Mouse (Mus musculus) intestine, embryonic 14.5 days (tissue): ENCODE measurements around the gene Pcsk6. TPM values are rescaled to one million over a fixed set of nuclear protein-coding genes. Genes with fewer than 3 reads are reported as not detected.

Experiments used
- ATAC-seq: fragments of 200-750 bp; cut with Nextera tagmentation; replicated peaks from 2 replicates; pipeline ENCODE4 v1.8.0; 2017; ENCODE audit warnings: low read depth, moderate number of reproducible peaks, moderate TSS enrichment, moderate library complexity; ENCODE audit not compliant: low FRiP score, low TSS enrichment
- DNase-seq: peaks from one replicate; pipeline ENCODE4 v3.0.0-alpha.2; 2018; ENCODE audit warnings: low spot score
- H3K27ac ChIP-seq: fragments of 300-500 bp; sonication (generic); 2 replicates; pipeline ENCODE4 v1.5.1; 2014; ENCODE audit warnings: low read depth, mild to moderate bottlenecking, control low read depth
- H3K27me3 ChIP-seq: fragments of 300-500 bp; sonication (generic); replicated peaks from 2 replicates; pipeline ENCODE4 v1.6.1; 2014; ENCODE audit warnings: low read length, control low read depth; ENCODE audit not compliant: control insufficient read depth, insufficient read depth
- H3K36me3 ChIP-seq: fragments of 300-500 bp; sonication (generic); 2 replicates; pipeline ENCODE4 v1.6.1; 2014; ENCODE audit warnings: low read length, control low read depth; ENCODE audit not compliant: control insufficient read depth, insufficient read depth
- H3K4me1 ChIP-seq: fragments of 300-500 bp; sonication (generic); replicated peaks from 2 replicates; pipeline ENCODE4 v1.6.1; 2014; ENCODE audit warnings: low read length, control low read depth, mixed read lengths; ENCODE audit not compliant: control insufficient read depth, insufficient read depth
- H3K4me2 ChIP-seq: fragments of 300-500 bp; sonication (generic); 2 replicates; pipeline ENCODE4 v1.6.1; 2014; ENCODE audit warnings: low read length
- H3K4me3 ChIP-seq: fragments of 300-500 bp; sonication (generic); 2 replicates; pipeline ENCODE4 v1.5.1; 2014; ENCODE audit warnings: low read depth, low read length, control low read depth, mixed read lengths
- H3K9ac ChIP-seq: fragments of 300-500 bp; sonication (generic); 2 replicates; pipeline ENCODE4 v1.6.1; 2014; ENCODE audit warnings: mild to moderate bottlenecking, low read length
- H3K9me3 ChIP-seq: fragments of 300-500 bp; sonication (generic); 2 replicates; pipeline ENCODE4 v1.6.1; 2016; ENCODE audit warnings: low read length, control low read depth; ENCODE audit not compliant: control insufficient read depth
- WGBS: fragments of 180-500 bp; shearing (Covaris S2); extraction: QIAGEN DNeasy Blood & Tissue Kit; methylation state at CpG from one replicate; pipeline ENCODE4 v1.1.7; 2014; 5-methylcytosine and 5-hydroxymethylcytosine counted together
- polyA plus RNA-seq: library from polyadenylated mRNA; unstranded; fragments of >200 nt; fragmentation: Nextera tagmentation; extraction: Ambion mirVana; gene quantifications from 2 replicates; pipeline ENCODE4 v1.2.1, GENCODE M21; 2014

Pcsk6 gene
- polyA plus RNA-seq, 1 experiment from 2014 or later = 3.5 TPM

DNA sequence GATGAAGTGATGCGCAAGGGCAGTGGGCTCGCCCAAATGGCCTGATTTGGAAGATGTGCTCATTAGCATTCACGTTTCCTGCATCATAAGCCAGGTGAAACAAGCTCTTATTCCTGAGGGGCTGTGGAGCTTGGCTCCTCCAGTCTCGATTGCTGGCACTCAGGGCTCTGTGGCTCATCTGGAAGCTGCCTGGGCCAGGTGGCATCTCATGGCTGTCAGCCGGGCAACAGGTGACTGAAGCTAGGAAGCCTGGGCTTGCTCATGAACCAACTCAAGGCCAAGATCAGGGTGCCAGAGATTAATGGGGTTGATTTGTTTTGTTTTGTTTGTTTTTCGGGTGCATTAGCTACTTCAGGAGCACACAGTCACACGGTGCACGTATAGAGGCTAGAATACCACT, 231.1 kb downstream of the Pcsk6 start:
- Histone ChIP-seq H3K27me3 (no peaks in the 10 kb centered on the region), H3K36me3 (peaks cover 43% of the 10 kb centered on the region), H3K27ac (no peak overlapping the region), H3K9me3 (no peaks in the 10 kb centered on the region), H3K9ac (no peak overlapping the region), H3K4me1 (no peaks in the 10 kb centered on the region), H3K4me3 (no peak overlapping the region), H3K4me2 (no peak overlapping the region)
- ATAC-seq (no peak), DNase-seq (no peak)
- 87% methylated on average over 8 of the region's 8 CpGs for WGBS

DNA sequence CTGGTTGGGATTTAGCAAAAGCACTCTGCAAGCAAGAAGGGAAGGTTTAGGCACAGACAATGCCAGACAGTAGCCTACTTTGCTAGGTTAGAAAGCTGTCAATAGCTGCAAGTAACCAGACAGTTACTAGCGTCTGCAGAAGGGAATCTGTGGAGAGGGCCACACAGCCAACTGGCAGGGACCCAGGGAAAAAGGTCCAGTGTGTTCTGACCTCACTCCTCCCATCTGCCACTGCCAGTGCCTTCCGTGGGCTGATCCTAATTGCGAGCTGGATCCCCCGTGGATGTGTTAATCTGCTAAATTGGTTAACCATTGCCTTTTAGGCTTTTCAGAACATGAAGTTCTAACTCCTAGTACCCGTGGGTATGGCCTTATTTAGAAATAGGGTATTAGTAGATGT, 232.6 kb downstream of the Pcsk6 start:
- no peak overlapping the region for H3K9ac ChIP-seq
- H3K9me3 ChIP-seq = no peaks in the 10 kb centered on the region
- H3K27ac ChIP-seq = no peak overlapping the region
- DNase-seq (no peak), ATAC-seq (no peak)
- H3K36me3 ChIP-seq = peaks cover 28% of the 10 kb centered on the region
- no peaks in the 10 kb centered on the region for H3K4me1 ChIP-seq
- no peak overlapping the region for H3K4me3 ChIP-seq
- no peak overlapping the region for H3K4me2 ChIP-seq
- no peaks in the 10 kb centered on the region for H3K27me3 ChIP-seq
- 71% methylated on average over 5 of the region's 5 CpGs for WGBS

DNA sequence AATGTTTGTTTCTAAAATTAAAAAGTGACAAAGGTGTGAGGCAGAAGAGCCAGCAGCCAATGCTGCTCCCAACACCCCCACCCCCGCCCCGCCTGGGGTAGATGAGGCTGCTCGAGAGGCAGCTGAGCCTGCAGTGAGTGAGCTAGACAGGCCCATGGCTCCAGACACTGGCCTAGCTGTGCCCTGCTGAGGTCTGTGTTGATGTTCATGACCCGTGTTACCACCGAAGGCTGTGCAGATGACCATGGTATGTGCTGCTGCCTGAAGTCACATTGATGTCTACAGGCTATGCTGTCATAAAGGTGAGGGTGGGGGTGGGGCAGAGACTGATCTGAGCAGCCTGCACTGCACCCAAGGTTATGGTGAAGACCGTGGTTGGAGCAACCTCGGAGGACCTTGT, 237.3 kb downstream of the Pcsk6 start:
- DNase-seq = no peak
- H3K4me2 ChIP-seq = no peak overlapping the region
- 79% methylated on average over 7 of the region's 7 CpGs for whole genome bisulfite sequencing
- no peaks in the 10 kb centered on the region for H3K9me3 ChIP-seq
- H3K27ac ChIP-seq = no peak overlapping the region
- no peaks in the 10 kb centered on the region for H3K4me1 ChIP-seq
- no peaks in the 10 kb centered on the region for H3K36me3 ChIP-seq
- H3K9ac ChIP-seq = no peak overlapping the region
- ATAC-seq = no peak
- H3K27me3 ChIP-seq = no peaks in the 10 kb centered on the region; the same call in 1 of the 2 replicates
- no peak overlapping the region for H3K4me3 ChIP-seq

Other genes with a start within 250 kb of the Pcsk6 start
- gene Tarsl2, start 216.8 kb upstream of the Pcsk6 start, polyA plus RNA-seq = 8.5 and 8.9 TPM in 2 replicates
- gene Tm2d3, start 170.6 kb upstream of the Pcsk6 start, polyA plus RNA-seq = 87.3 and 90.8 TPM in 2 replicates
- not detected in 2 replicates for gene Gm45213, start 181.9 kb downstream of the Pcsk6 start, polyA plus RNA-seq
- gene Snrpa1, start 197.3 kb downstream of the Pcsk6 start, polyA plus RNA-seq = 178 and 191 TPM in 2 replicates
- gene Selenos, start 217.9 kb downstream of the Pcsk6 start, polyA plus RNA-seq = 87.9 and 97.5 TPM in 2 replicates
- gene Chsy1, start 247.8 kb downstream of the Pcsk6 start, polyA plus RNA-seq = 18.9 and 21.4 TPM in 2 replicates